Mouse (Mus musculus) left cerebral cortex, postnatal 4 days (tissue): ENCODE measurements around the gene Pop5. TPM values are rescaled to one million over a fixed set of nuclear protein-coding genes. Genes with fewer than 3 reads are reported as not detected.

Experiments used
- DNase-seq: peaks from one replicate; pipeline ENCODE4 v3.0.0-alpha.2; 2022
- intact Hi-C: fragments of 180-260 bp; cut with DNase I; formaldehyde crosslinking; loops from one replicate; pipeline ENCODE4 v1.15.1; 2025
- total RNA-seq, 2 experiments: library from RNA; stranded (reverse); gene quantifications; 2 replicates each; pipeline ENCODE4 v1.2.3; 2021

The Pop5 gene
- total RNA-seq, 2 experiments from 2014 or later = 27.4 to 31.8 TPM

GRCm38 (mm10) chr5:115261141-115261540 lies 25.5 kb downstream of the Pop5 start:
- DNase-seq = no peak
- intact Hi-C loops = no loop called here

- DNase-seq = no peak
- intact Hi-C loops = no loop called here
Measured at GRCm38 (mm10) chr5:115261880-115262279, 26.2 kb downstream of the Pop5 start.

GRCm38 (mm10) chr5:115262502-115263291 lies 27.1 kb downstream of the Pop5 start:
- no peak for DNase-seq
- intact Hi-C loops = no loop called here

GRCm38 (mm10) chr5:115266340-115266739 lies 30.7 kb downstream of the Pop5 start:
- no peak for DNase-seq
- intact Hi-C loops = no loop called here

- intact Hi-C loops = no loop called here
- DNase-seq = no peak
Measured at GRCm38 (mm10) chr5:115266787-115267468, 31.3 kb downstream of the Pop5 start.

- intact Hi-C loops = no loop called here
- no peak for DNase-seq
Measured at GRCm38 (mm10) chr5:115267469-115268045, 31.9 kb downstream of the Pop5 start.

GRCm38 (mm10) chr5:115268266-115268665 lies 32.6 kb downstream of the Pop5 start:
- intact Hi-C loops = no loop called here
- no peak for DNase-seq

- intact Hi-C loops = no loop called here
- no peak for DNase-seq
Measured at GRCm38 (mm10) chr5:115269969-115270368, 34.3 kb downstream of the Pop5 start.

- DNase-seq = peak; percentile 29
- intact Hi-C loops = no loop called here
Measured at GRCm38 (mm10) chr5:115271931-115272811, 36.5 kb downstream of the Pop5 start.

- DNase-seq = peak; percentile 97
- intact Hi-C loops = no loop called here
Measured at GRCm38 (mm10) chr5:115272812-115273548, 37.3 kb downstream of the Pop5 start, which contains the start of gene Rnf10. Rnf10 (minus strand) TSS chr5:115272898.

- no peak for DNase-seq
- intact Hi-C loops = no loop called here
Measured at GRCm38 (mm10) chr5:115273549-115274135, 38.0 kb downstream of the Pop5 start.

GRCm38 (mm10) chr5:115274353-115274752 lies 38.7 kb downstream of the Pop5 start:
- DNase-seq = no peak
- intact Hi-C loops = no loop called here

GRCm38 (mm10) chr5:115274771-115275170 lies 39.1 kb downstream of the Pop5 start:
- no peak for DNase-seq
- intact Hi-C loops = no loop called here

GRCm38 (mm10) chr5:115275998-115276397 lies 40.4 kb downstream of the Pop5 start:
- peak; percentile 31 for DNase-seq
- intact Hi-C loops = no loop called here

- DNase-seq = no peak
- intact Hi-C loops = no loop called here
Measured at GRCm38 (mm10) chr5:115278053-115278452, 42.4 kb downstream of the Pop5 start.

GRCm38 (mm10) chr5:115278785-115279184 lies 43.1 kb downstream of the Pop5 start:
- intact Hi-C loops = no loop called here
- DNase-seq = no peak

- DNase-seq = peak; percentile 86
- intact Hi-C loops = no loop called here
Measured at GRCm38 (mm10) chr5:115279226-115280049, 43.8 kb downstream of the Pop5 start, which contains the start of gene Coq5. Coq5 (plus strand) TSS chr5:115279666.

GRCm38 (mm10) chr5:115280050-115280687 lies 44.5 kb downstream of the Pop5 start:
- DNase-seq = peak; percentile 27
- intact Hi-C loops = no loop called here
